Mouse (Mus musculus): ENCODE results near the gene Trpv1.
A peak's percentile ranks its signal among the peaks of the same experiment; 100 is the strongest.

Trpv1 gene

GRCm38 (mm10) chr11:73233992-73234391, at the start of gene Trpv1:
TSS of gene Trpv1 (plus strand) at chr11:73234292.
- DNase-seq, result no peak

GRCm38 (mm10) chr11:73185872-73186615, 48.0 kb upstream of the Trpv1 start:
- DNase-seq, result no peak

- DNase-seq, result no peak
Observed at GRCm38 (mm10) chr11:73187231-73187630, 46.9 kb upstream of the Trpv1 start.

- DNase-seq, result peak; percentile 62 to 72
Observed at GRCm38 (mm10) chr11:73193047-73193446, 41.0 kb upstream of the Trpv1 start.

- no peak for DNase-seq
Observed at GRCm38 (mm10) chr11:73194444-73194843, 39.6 kb upstream of the Trpv1 start.

GRCm38 (mm10) chr11:73198190-73198589, 35.9 kb upstream of the Trpv1 start:
- DNase-seq, result no peak

GRCm38 (mm10) chr11:73198603-73199229, 35.4 kb upstream of the Trpv1 start, which contains the start of gene Ctns:
TSS of gene Ctns (minus strand) at chr11:73199042.
- DNase-seq, result peak in 1 of 2 experiments; percentile 90

- DNase-seq, result peak; percentile 95 to 98
Observed at GRCm38 (mm10) chr11:73199230-73199712, 34.8 kb upstream of the Trpv1 start, which contains the start of gene Shpk. TSS of gene Shpk (plus strand) at chr11:73199460.

GRCm38 (mm10) chr11:73199879-73200278, 34.2 kb upstream of the Trpv1 start:
- DNase-seq, result peak in 1 of 2 experiments; percentile 29

GRCm38 (mm10) chr11:73201021-73201420, 33.1 kb upstream of the Trpv1 start:
- no peak for DNase-seq

- no peak for DNase-seq
Observed at GRCm38 (mm10) chr11:73201597-73201996, 32.5 kb upstream of the Trpv1 start.

- DNase-seq, result no peak
Observed at GRCm38 (mm10) chr11:73203895-73204294, 30.2 kb upstream of the Trpv1 start.

- DNase-seq, result no peak
Observed at GRCm38 (mm10) chr11:73205194-73205593, 28.9 kb upstream of the Trpv1 start.

- no peak for DNase-seq
Observed at GRCm38 (mm10) chr11:73207621-73208020, 26.5 kb upstream of the Trpv1 start.

GRCm38 (mm10) chr11:73213956-73214355, 20.1 kb upstream of the Trpv1 start:
- DNase-seq, result no peak

- no peak for DNase-seq
Observed at GRCm38 (mm10) chr11:73219671-73220070, 14.4 kb upstream of the Trpv1 start.

GRCm38 (mm10) chr11:73220651-73221050, 13.4 kb upstream of the Trpv1 start:
- DNase-seq, result no peak

GRCm38 (mm10) chr11:73222846-73223245, 11.2 kb upstream of the Trpv1 start:
- no peak for DNase-seq

GRCm38 (mm10) chr11:73223966-73224365, 10.1 kb upstream of the Trpv1 start:
- peak; percentile 9 to 18 for DNase-seq

- no peak for DNase-seq
Observed at GRCm38 (mm10) chr11:73225856-73226255, 8.2 kb upstream of the Trpv1 start.

GRCm38 (mm10) chr11:73228881-73229280, 5.2 kb upstream of the Trpv1 start:
- DNase-seq, result no peak

- no peak for DNase-seq
Observed at GRCm38 (mm10) chr11:73230081-73230480, 4.0 kb upstream of the Trpv1 start.

GRCm38 (mm10) chr11:73232513-73232912, 1.6 kb upstream of the Trpv1 start:
- DNase-seq, result no peak
